Mouse (Mus musculus) limb, embryonic 10.5 days (tissue): ENCODE measurements at regions not wholly inside any gene's neighbourhood (a gene's known extent, or its start where the extent isn't known, plus 50 kb on each side); places are given as distances from the start of the nearest gene placed in this dataset.

ENCODE experiments used
- DNase-seq: peaks from one replicate; pipeline ENCODE4 v3.0.0-alpha.2; 2017; ENCODE audit warnings: low spot score
- H3K27ac ChIP-seq: fragments of 300-500 bp; sonication (generic); 2 replicates; pipeline ENCODE4 v1.5.1; 2016; ENCODE audit warnings: mild to moderate bottlenecking
- H3K27me3 ChIP-seq: fragments of 300-500 bp; sonication (generic); 2 replicates; pipeline ENCODE4 v1.6.1; 2016; ENCODE audit warnings: low read depth, mild to moderate bottlenecking; ENCODE audit not compliant: poor library complexity, severe bottlenecking
- H3K36me3 ChIP-seq: fragments of 300-500 bp; sonication (generic); 2 replicates; pipeline ENCODE4 v1.6.1; 2016; ENCODE audit warnings: mild to moderate bottlenecking, moderate library complexity
- H3K4me1 ChIP-seq: fragments of 300-500 bp; sonication (generic); 2 replicates; pipeline ENCODE4 v1.6.1; 2016
- H3K4me3 ChIP-seq: fragments of 300-500 bp; sonication (generic); 2 replicates; pipeline ENCODE4 v1.5.1; 2016; ENCODE audit warnings: mild to moderate bottlenecking, moderate library complexity
- H3K9me3 ChIP-seq: fragments of 300-500 bp; sonication (generic); replicated peaks from 2 replicates; pipeline ENCODE4 v1.6.1; 2016; ENCODE audit warnings: mild to moderate bottlenecking
- WGBS: fragments of 180-500 bp; shearing (Covaris S2); methylation state at CpG from one replicate; pipeline ENCODE4 v1.1.7; 2016; 5-methylcytosine and 5-hydroxymethylcytosine counted together

- no peak for DNase-seq
- no peak overlapping the region for H3K27ac ChIP-seq
- H3K27me3 ChIP-seq, result no peaks in the 10 kb centered on the region
- WGBS, result 89% methylated on average over 5 of the region's 5 CpGs
- H3K4me3 ChIP-seq, result no peak overlapping the region
- no peaks in the 10 kb centered on the region for H3K9me3 ChIP-seq
- no peaks in the 10 kb centered on the region for H3K36me3 ChIP-seq
- no peaks in the 10 kb centered on the region; the same call in 1 of the 2 replicates for H3K4me1 ChIP-seq
Observed at GRCm38 (mm10) chr4:7215048-7216030, 1023.5 kb downstream of the Car8 start.

GRCm38 (mm10) chr4:7206987-7207386 lies 1031.9 kb downstream of the Car8 start:
- H3K27me3 ChIP-seq, result no peaks in the 10 kb centered on the region
- H3K9me3 ChIP-seq, result no peaks in the 10 kb centered on the region
- H3K4me3 ChIP-seq, result no peak overlapping the region
- 94% methylated on average over 1 of the region's 1 CpGs for WGBS
- no peak for DNase-seq
- H3K27ac ChIP-seq, result no peak overlapping the region
- no peaks in the 10 kb centered on the region for H3K36me3 ChIP-seq
- no peaks in the 10 kb centered on the region for H3K4me1 ChIP-seq

GRCm38 (mm10) chr4:7201816-7202215 lies 1037.0 kb downstream of the Car8 start:
- no peak overlapping the region for H3K27ac ChIP-seq
- no peaks in the 10 kb centered on the region for H3K4me1 ChIP-seq
- WGBS, result 19% methylated on average over 2 of the region's 2 CpGs
- DNase-seq, result no peak
- no peaks in the 10 kb centered on the region for H3K27me3 ChIP-seq
- no peak overlapping the region for H3K4me3 ChIP-seq
- no peaks in the 10 kb centered on the region for H3K9me3 ChIP-seq
- no peaks in the 10 kb centered on the region for H3K36me3 ChIP-seq

GRCm38 (mm10) chr4:7199941-7200340 lies 1038.9 kb downstream of the Car8 start:
- 80% methylated on average over 2 of the region's 2 CpGs for WGBS
- no peak overlapping the region for H3K4me3 ChIP-seq
- H3K36me3 ChIP-seq, result no peaks in the 10 kb centered on the region
- H3K9me3 ChIP-seq, result no peaks in the 10 kb centered on the region
- no peak for DNase-seq
- H3K27ac ChIP-seq, result no peak overlapping the region
- no peaks in the 10 kb centered on the region for H3K27me3 ChIP-seq
- H3K4me1 ChIP-seq, result no peaks in the 10 kb centered on the region

- H3K36me3 ChIP-seq, result no peaks in the 10 kb centered on the region
- WGBS, result 86% methylated on average over 2 of the region's 2 CpGs
- H3K27me3 ChIP-seq, result no peaks in the 10 kb centered on the region
- no peaks in the 10 kb centered on the region for H3K4me1 ChIP-seq
- no peaks in the 10 kb centered on the region for H3K9me3 ChIP-seq
- no peak overlapping the region for H3K4me3 ChIP-seq
- no peak for DNase-seq
- no peak overlapping the region for H3K27ac ChIP-seq
Observed at GRCm38 (mm10) chr4:7199052-7199451, 1039.8 kb downstream of the Car8 start.

- DNase-seq, result no peak
- H3K9me3 ChIP-seq, result no peaks in the 10 kb centered on the region
- no peaks in the 10 kb centered on the region for H3K27me3 ChIP-seq
- H3K27ac ChIP-seq, result no peak overlapping the region
- no peak overlapping the region for H3K4me3 ChIP-seq
- 91% methylated on average over 3 of the region's 3 CpGs for WGBS
- no peaks in the 10 kb centered on the region for H3K4me1 ChIP-seq
- no peaks in the 10 kb centered on the region for H3K36me3 ChIP-seq
Observed at GRCm38 (mm10) chr4:7196570-7196969, 1042.3 kb downstream of the Car8 start.

- 76% methylated on average over 1 of the region's 1 CpGs for WGBS
- Histone ChIP-seq H3K4me3 (no peak overlapping the region), H3K27ac (no peak overlapping the region), H3K9me3 (no peaks in the 10 kb centered on the region), H3K36me3 (no peaks in the 10 kb centered on the region), H3K27me3 (no peaks in the 10 kb centered on the region), H3K4me1 (no peaks in the 10 kb centered on the region)
- no peak for DNase-seq
Observed at GRCm38 (mm10) chr4:7195619-7196018, 1043.2 kb downstream of the Car8 start.

GRCm38 (mm10) chr4:7191912-7192311 lies 1046.9 kb downstream of the Car8 start:
- no peak overlapping the region for H3K27ac ChIP-seq
- no peaks in the 10 kb centered on the region for H3K4me1 ChIP-seq
- DNase-seq, result no peak
- no peaks in the 10 kb centered on the region for H3K9me3 ChIP-seq
- H3K36me3 ChIP-seq, result no peaks in the 10 kb centered on the region
- H3K4me3 ChIP-seq, result no peak overlapping the region
- 93% methylated on average over 3 of the region's 3 CpGs for WGBS
- H3K27me3 ChIP-seq, result no peaks in the 10 kb centered on the region

GRCm38 (mm10) chr4:7191228-7191627 lies 1047.6 kb downstream of the Car8 start:
- Histone ChIP-seq H3K9me3 (no peaks in the 10 kb centered on the region), H3K36me3 (no peaks in the 10 kb centered on the region), H3K4me3 (no peak overlapping the region), H3K27ac (no peak overlapping the region), H3K27me3 (no peaks in the 10 kb centered on the region), H3K4me1 (no peaks in the 10 kb centered on the region)
- no peak for DNase-seq
- WGBS, result 95% methylated on average over 3 of the region's 3 CpGs

- no peaks in the 10 kb centered on the region for H3K36me3 ChIP-seq
- no peaks in the 10 kb centered on the region for H3K9me3 ChIP-seq
- no peak for DNase-seq
- no peak overlapping the region for H3K27ac ChIP-seq
- 87% methylated on average over 9 of the region's 9 CpGs for WGBS
- no peaks in the 10 kb centered on the region for H3K27me3 ChIP-seq
- H3K4me3 ChIP-seq, result no peak overlapping the region
- no peaks in the 10 kb centered on the region for H3K4me1 ChIP-seq
Observed at GRCm38 (mm10) chr4:7175030-7175429, 1063.8 kb downstream of the Car8 start.

- no peak for DNase-seq
- Histone ChIP-seq H3K36me3 (no peaks in the 10 kb centered on the region), H3K4me3 (no peak overlapping the region), H3K9me3 (no peaks in the 10 kb centered on the region), H3K27ac (no peak overlapping the region), H3K27me3 (no peaks in the 10 kb centered on the region), H3K4me1 (no peaks in the 10 kb centered on the region)
- 90% methylated on average over 7 of the region's 7 CpGs for WGBS
Observed at GRCm38 (mm10) chr4:7172528-7173306, 1066.1 kb downstream of the Car8 start.

GRCm38 (mm10) chr4:7171637-7172417 lies 1067.0 kb downstream of the Car8 start:
- Histone ChIP-seq H3K27ac (no peak overlapping the region), H3K36me3 (no peaks in the 10 kb centered on the region), H3K27me3 (no peaks in the 10 kb centered on the region), H3K4me1 (no peaks in the 10 kb centered on the region), H3K4me3 (no peak overlapping the region), H3K9me3 (no peaks in the 10 kb centered on the region)
- WGBS, result 88% methylated on average over 4 of the region's 4 CpGs
- no peak for DNase-seq
